Mouse (Mus musculus) lung, adult 2 months (tissue): ENCODE data around the gene Rai2.

Experiments used
- CTCF ChIP-seq: fragments of 200-500 bp; IDR thresholded peaks from 2 replicates; pipeline ENCODE4 v1.5.1; 2011; ENCODE audit warnings: mild to moderate bottlenecking, low read length, control low read depth; ENCODE audit not compliant: insufficient read depth
- POLR2A ChIP-seq: fragments of 200-500 bp; IDR thresholded peaks from 2 replicates; pipeline ENCODE4 v1.6.1; 2011; ENCODE audit warnings: low read depth, mild to moderate bottlenecking, control low read depth, low read length, borderline replicate concordance; ENCODE audit errors: extremely low read depth

DNA sequence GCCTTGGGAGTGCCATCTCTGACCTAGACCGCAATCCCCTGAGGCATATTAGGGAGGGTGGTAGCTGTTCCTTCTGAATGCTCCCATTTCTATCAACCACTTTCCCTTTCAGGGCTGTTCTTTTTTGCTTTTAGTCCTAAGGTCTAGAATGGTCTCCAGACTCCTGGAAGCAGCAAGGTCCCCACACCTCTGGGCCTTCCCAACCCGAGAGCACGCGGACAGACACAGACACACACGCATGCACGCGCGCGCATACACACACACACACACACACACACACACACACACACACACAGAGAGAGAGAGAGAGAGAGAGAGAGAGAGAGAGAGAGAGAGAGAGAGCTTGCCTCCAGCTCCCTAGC, 385 bp upstream of the Rai2 start:
- TF ChIP-seq POLR2A, result no peak
- no peak for TF ChIP-seq CTCF
